Mouse (Mus musculus) lung, embryonic 16.5 days (tissue): ENCODE measurements around the gene Slc38a6. TPM values are rescaled to one million over a fixed set of nuclear protein-coding genes. Genes with fewer than 3 reads are reported as not detected.

Source experiments
- ATAC-seq: fragments of 200-750 bp; cut with Nextera tagmentation; 2 replicates; pipeline ENCODE4 v1.8.0; 2017; ENCODE audit warnings: low read depth, mild to moderate bottlenecking, moderate library complexity
- H3K27ac ChIP-seq: fragments of 300-500 bp; sonication (generic); 2 replicates; pipeline ENCODE4 v1.5.1; 2014; ENCODE audit warnings: mild to moderate bottlenecking, control low read depth, low read length
- H3K27me3 ChIP-seq: fragments of 300-500 bp; sonication (generic); 2 replicates; pipeline ENCODE4 v1.6.1; 2014; ENCODE audit warnings: low read depth, low read length, mixed read lengths; ENCODE audit not compliant: control insufficient read depth, insufficient read depth
- H3K36me3 ChIP-seq: fragments of 300-500 bp; sonication (generic); 2 replicates; pipeline ENCODE4 v1.6.1; 2014; ENCODE audit warnings: low read length; ENCODE audit not compliant: control insufficient read depth, insufficient read depth
- H3K4me1 ChIP-seq: fragments of 300-500 bp; sonication (generic); replicated peaks from 2 replicates; pipeline ENCODE4 v1.6.1; 2014; ENCODE audit warnings: low read length, mixed read lengths; ENCODE audit not compliant: control insufficient read depth, insufficient read depth
- H3K4me2 ChIP-seq: fragments of 300-500 bp; sonication (generic); 2 replicates; pipeline ENCODE4 v1.6.1; 2014; ENCODE audit warnings: low read depth, low read length, control low read depth
- H3K4me3 ChIP-seq: fragments of 300-500 bp; sonication (generic); 2 replicates; pipeline ENCODE4 v1.5.1; 2014; ENCODE audit warnings: mild to moderate bottlenecking, low read length, control low read depth
- H3K9ac ChIP-seq: fragments of 300-500 bp; sonication (generic); 2 replicates; pipeline ENCODE4 v1.6.1; 2014; ENCODE audit warnings: low read length, control low read depth
- H3K9me3 ChIP-seq: fragments of 300-500 bp; sonication (generic); 2 replicates; pipeline ENCODE4 v1.6.1; 2016; ENCODE audit warnings: low read length; ENCODE audit not compliant: control insufficient read depth
- WGBS: fragments of 180-500 bp; shearing (Covaris S2); extraction: QIAGEN DNeasy Blood & Tissue Kit; methylation state at CpG from one replicate; pipeline ENCODE4 v1.1.7; 2014; 5-methylcytosine and 5-hydroxymethylcytosine counted together
- polyA plus RNA-seq: library from polyadenylated mRNA; unstranded; fragments of >200 nt; fragmentation: Nextera tagmentation; extraction: Ambion mirVana; gene quantifications from 2 replicates; pipeline ENCODE4 v1.2.1, GENCODE M21; 2015

Slc38a6 gene
- polyA plus RNA-seq, 1 experiment from 2014 or later = 8.9 TPM

GRCm38 (mm10) chr12:73402137-73402712 is 115.6 kb downstream of the Slc38a6 start:
- Histone ChIP-seq H3K4me1 (no peaks in the 10 kb centered on the region), H3K36me3 (no peaks in the 10 kb centered on the region), H3K27ac (no peak overlapping the region), H3K4me2 (no peak overlapping the region), H3K27me3 (no peaks in the 10 kb centered on the region), H3K9me3 (no peaks in the 10 kb centered on the region), H3K9ac (no peak overlapping the region), H3K4me3 (no peak overlapping the region)
- ATAC-seq = no peak
- WGBS = 61% methylated on average over 5 of the region's 5 CpGs

GRCm38 (mm10) chr12:73402851-73403665 is 116.5 kb downstream of the Slc38a6 start:
- H3K9me3 ChIP-seq = no peaks in the 10 kb centered on the region
- no peaks in the 10 kb centered on the region for H3K36me3 ChIP-seq
- no peak overlapping the region for H3K9ac ChIP-seq
- H3K4me1 ChIP-seq = no peaks in the 10 kb centered on the region
- no peak for ATAC-seq
- WGBS = 75% methylated on average over 11 of the region's 11 CpGs
- H3K4me3 ChIP-seq = no peak overlapping the region
- no peaks in the 10 kb centered on the region for H3K27me3 ChIP-seq
- no peak overlapping the region for H3K27ac ChIP-seq
- H3K4me2 ChIP-seq = no peak overlapping the region

Other genes starting within 250 kb of the Slc38a6 start
- 1.3 and 2.0 TPM in 2 replicates for gene Six1, start 232.9 kb upstream of the Slc38a6 start, polyA plus RNA-seq
- 1.9 and 2.2 TPM in 2 replicates for gene Six4, start 173.3 kb upstream of the Slc38a6 start, polyA plus RNA-seq
- 28.3 and 29.6 TPM in 2 replicates for gene Mnat1, start 163.1 kb upstream of the Slc38a6 start, polyA plus RNA-seq
- gene Trmt5, start 69 bp upstream of the Slc38a6 start, polyA plus RNA-seq = 16.4 and 17.6 TPM in 2 replicates